Mouse (Mus musculus) neural tube, embryonic 15.5 days (tissue): ENCODE measurements around the gene Kif2a. TPM values are rescaled to one million over a fixed set of nuclear protein-coding genes. Genes with fewer than 3 reads are reported as not detected.
"Not testable (repeated sequence)": the region's sequence is repeated elsewhere in the genome, so short reads cannot be mapped to it uniquely, and the experiment has no call there.

Source experiments
- ATAC-seq: fragments of 200-750 bp; cut with Nextera tagmentation; 2 replicates; pipeline ENCODE4 v1.8.0; 2017; ENCODE audit warnings: mild to moderate bottlenecking, moderate TSS enrichment, moderate library complexity; ENCODE audit not compliant: low FRiP score
- H3K27ac ChIP-seq: fragments of 300-500 bp; sonication (generic); replicated peaks from 2 replicates; pipeline ENCODE4 v1.5.1; 2015; ENCODE audit warnings: mild to moderate bottlenecking, inconsistent platforms
- H3K27me3 ChIP-seq: fragments of 300-500 bp; sonication (generic); replicated peaks from 2 replicates; pipeline ENCODE4 v1.6.1; 2015; ENCODE audit warnings: inconsistent platforms
- H3K36me3 ChIP-seq: fragments of 300-500 bp; sonication (generic); 2 replicates; pipeline ENCODE4 v1.6.1; 2015; ENCODE audit warnings: inconsistent platforms
- H3K4me1 ChIP-seq: fragments of 300-500 bp; sonication (generic); 2 replicates; pipeline ENCODE4 v1.6.1; 2015; ENCODE audit warnings: inconsistent platforms
- H3K4me2 ChIP-seq: fragments of 300-500 bp; sonication (generic); 2 replicates; pipeline ENCODE4 v1.6.1; 2015; ENCODE audit warnings: inconsistent platforms, mild to moderate bottlenecking, moderate library complexity
- H3K4me3 ChIP-seq: fragments of 300-500 bp; sonication (generic); replicated peaks from 2 replicates; pipeline ENCODE4 v1.5.1; 2015; ENCODE audit warnings: mild to moderate bottlenecking, inconsistent platforms
- H3K9ac ChIP-seq: fragments of 300-500 bp; sonication (generic); replicated peaks from 2 replicates; pipeline ENCODE4 v1.6.1; 2015; ENCODE audit warnings: mild to moderate bottlenecking, inconsistent platforms
- H3K9me3 ChIP-seq: fragments of 300-500 bp; sonication (generic); replicated peaks from 2 replicates; pipeline ENCODE4 v1.6.1; 2016; ENCODE audit warnings: inconsistent platforms
- whole genome bisulfite sequencing: fragments of 180-500 bp; shearing (Covaris S2); methylation state at CpG from one replicate; pipeline ENCODE4 v1.1.7; 2015; ENCODE audit warnings: mixed read lengths; 5-methylcytosine and 5-hydroxymethylcytosine counted together
- polyA plus RNA-seq: library from polyadenylated mRNA; unstranded; fragments of >200 nt; fragmentation: Nextera tagmentation; extraction: Ambion mirVana; gene quantifications from 2 replicates; pipeline ENCODE4 v1.2.1, GENCODE M21; 2015

Gene Kif2a
- polyA plus RNA-seq, 1 experiment from 2014 or later = 79.7 TPM

GRCm38 (mm10) chr13:107013926-107014325, 8.0 kb downstream of the Kif2a start:
- Histone ChIP-seq H3K9ac (no peak overlapping the region), H3K36me3 (no peaks in the 10 kb centered on the region), H3K4me1 (peaks cover 11% of the 10 kb centered on the region), H3K27me3 (no peaks in the 10 kb centered on the region), H3K27ac (no peak overlapping the region), H3K4me2 (no peak overlapping the region), H3K9me3 (no peaks in the 10 kb centered on the region), H3K4me3 (no peak overlapping the region)
- ATAC-seq = no peak
- WGBS = 77% methylated on average over 2 of the region's 2 CpGs

GRCm38 (mm10) chr13:107011618-107012017, 10.3 kb downstream of the Kif2a start:
- Histone ChIP-seq H3K9me3 (no peaks in the 10 kb centered on the region), H3K4me1 (peaks cover 6% of the 10 kb centered on the region; the same call in 1 of the 2 replicates), H3K36me3 (no peaks in the 10 kb centered on the region), H3K4me2 (no peak overlapping the region), H3K27me3 (no peaks in the 10 kb centered on the region), H3K9ac (no peak overlapping the region), H3K27ac (no peak overlapping the region), H3K4me3 (no peak overlapping the region)
- no peak for ATAC-seq
- 84% methylated on average over 2 of the region's 2 CpGs for WGBS

- Histone ChIP-seq H3K27ac (no peak overlapping the region), H3K27me3 (no peaks in the 10 kb centered on the region)
- 91% methylated on average over 4 of the region's 4 CpGs for WGBS
These were observed 13.8 kb downstream of the Kif2a start for GRCm38 (mm10) chr13:107008174-107008573.

GRCm38 (mm10) chr13:107003211-107003610, 18.7 kb downstream of the Kif2a start:
- Histone ChIP-seq H3K4me1 (0 out of 2 replicates have a peak, but pooled peaks cover 2% of the 10 kb centered on the region), H3K9me3 (no peaks in the 10 kb centered on the region), H3K27ac (no peak overlapping the region), H3K4me3 (no peak overlapping the region), H3K9ac (no peak overlapping the region), H3K36me3 (no peaks in the 10 kb centered on the region), H3K4me2 (no peak overlapping the region), H3K27me3 (no peaks in the 10 kb centered on the region)
- no peak for ATAC-seq
- 92% methylated on average over 2 of the region's 2 CpGs for WGBS

More at GRCm38 (mm10) chr13:107008174-107008573, 13.8 kb downstream of the Kif2a start:
- ATAC-seq = no peak
- H3K4me1 ChIP-seq = peaks cover 5% of the 10 kb centered on the region; the same call in 1 of the 2 replicates
- H3K4me2 ChIP-seq = no peak overlapping the region
- H3K9ac ChIP-seq = no peak overlapping the region
- H3K4me3 ChIP-seq = no peak overlapping the region
- H3K36me3 ChIP-seq = no peaks in the 10 kb centered on the region
- H3K9me3 ChIP-seq = no peaks in the 10 kb centered on the region

- no peak overlapping the region for H3K27ac ChIP-seq
- no peak for ATAC-seq
- H3K4me2 ChIP-seq = no peak overlapping the region
- no peaks in the 10 kb centered on the region for H3K9me3 ChIP-seq
- H3K36me3 ChIP-seq = no peaks in the 10 kb centered on the region
- H3K27me3 ChIP-seq = no peaks in the 10 kb centered on the region
- H3K4me1 ChIP-seq = peaks cover 5% of the 10 kb centered on the region; the same call in 1 of the 2 replicates
- no peak overlapping the region for H3K9ac ChIP-seq
- H3K4me3 ChIP-seq = no peak overlapping the region
- WGBS = 90% methylated on average over 5 of the region's 5 CpGs
These were observed 23.3 kb downstream of the Kif2a start for GRCm38 (mm10) chr13:106998671-106999070.

- Histone ChIP-seq H3K4me2 (no peak overlapping the region), H3K27ac (no peak overlapping the region), H3K9ac (no peak overlapping the region), H3K9me3 (no peaks in the 10 kb centered on the region), H3K27me3 (no peaks in the 10 kb centered on the region), H3K4me3 (no peak overlapping the region), H3K4me1 (peaks cover 5% of the 10 kb centered on the region; the same call in 1 of the 2 replicates), H3K36me3 (no peaks in the 10 kb centered on the region)
- WGBS = 89% methylated on average over 2 of the region's 2 CpGs
- no peak for ATAC-seq
These were observed 23.9 kb downstream of the Kif2a start for GRCm38 (mm10) chr13:106998026-106998425.

- not testable (repeated sequence) for H3K36me3 ChIP-seq, H3K27me3 ChIP-seq, ATAC-seq, H3K9me3 ChIP-seq, H3K27ac ChIP-seq, H3K9ac ChIP-seq, H3K4me1 ChIP-seq, H3K4me2 ChIP-seq, H3K4me3 ChIP-seq
- WGBS = 100% methylated on average over 4 of the region's 4 CpGs
These were observed 24.4 kb downstream of the Kif2a start for GRCm38 (mm10) chr13:106997557-106997956.

GRCm38 (mm10) chr13:106996891-106997290, 25.0 kb downstream of the Kif2a start:
- no peak overlapping the region for H3K9ac ChIP-seq
- H3K36me3 ChIP-seq = peaks cover 5% of the 10 kb centered on the region; the same call in 1 of the 2 replicates
- H3K27ac ChIP-seq = no peak overlapping the region
- no peak overlapping the region for H3K4me3 ChIP-seq
- ATAC-seq = no peak
- H3K27me3 ChIP-seq = no peaks in the 10 kb centered on the region
- H3K9me3 ChIP-seq = no peaks in the 10 kb centered on the region
- 89% methylated on average over 2 of the region's 2 CpGs for WGBS
- H3K4me1 ChIP-seq = peaks cover 5% of the 10 kb centered on the region; the same call in 1 of the 2 replicates
- H3K4me2 ChIP-seq = no peak overlapping the region

GRCm38 (mm10) chr13:106961496-106961895, 60.4 kb downstream of the Kif2a start:
- Histone ChIP-seq H3K27me3 (no peaks in the 10 kb centered on the region), H3K36me3 (peaks cover 49% of the 10 kb centered on the region), H3K9me3 (no peaks in the 10 kb centered on the region), H3K4me1 (no peaks in the 10 kb centered on the region), H3K9ac (no peak overlapping the region), H3K4me2 (no peak overlapping the region), H3K27ac (no peak overlapping the region), H3K4me3 (no peak overlapping the region)
- WGBS = 92% methylated on average over 4 of the region's 4 CpGs
- ATAC-seq = no peak

GRCm38 (mm10) chr13:106960557-106960956, 61.4 kb downstream of the Kif2a start:
- Histone ChIP-seq H3K27ac (no peak overlapping the region), H3K4me3 (no peak overlapping the region), H3K9ac (no peak overlapping the region), H3K36me3 (peaks cover 56% of the 10 kb centered on the region), H3K9me3 (no peaks in the 10 kb centered on the region), H3K27me3 (no peaks in the 10 kb centered on the region), H3K4me1 (no peaks in the 10 kb centered on the region), H3K4me2 (no peak overlapping the region)
- ATAC-seq = no peak
- WGBS = 88% methylated on average over 3 of the region's 3 CpGs

GRCm38 (mm10) chr13:106958286-106958685, 63.6 kb downstream of the Kif2a start:
- no peak overlapping the region for H3K4me2 ChIP-seq
- 88% methylated on average over 3 of the region's 3 CpGs for WGBS

GRCm38 (mm10) chr13:106957554-106957953, 64.4 kb downstream of the Kif2a start:
- H3K36me3 ChIP-seq = peaks cover 55% of the 10 kb centered on the region
- ATAC-seq = no peak
- H3K9ac ChIP-seq = no peak overlapping the region
- 94% methylated on average over 4 of the region's 4 CpGs for WGBS
- no peak overlapping the region for H3K4me2 ChIP-seq
- no peaks in the 10 kb centered on the region for H3K27me3 ChIP-seq
- H3K4me3 ChIP-seq = no peak overlapping the region
- no peak overlapping the region for H3K27ac ChIP-seq
- no peaks in the 10 kb centered on the region for H3K4me1 ChIP-seq
- no peaks in the 10 kb centered on the region for H3K9me3 ChIP-seq

More at GRCm38 (mm10) chr13:106958286-106958685, 63.6 kb downstream of the Kif2a start:
- ATAC-seq = no peak
- Histone ChIP-seq H3K27ac (no peak overlapping the region), H3K4me3 (no peak overlapping the region), H3K36me3 (peaks cover 56% of the 10 kb centered on the region), H3K9ac (no peak overlapping the region), H3K27me3 (no peaks in the 10 kb centered on the region), H3K4me1 (no peaks in the 10 kb centered on the region), H3K9me3 (no peaks in the 10 kb centered on the region)
